Mouse (Mus musculus) testis, adult 2 months (tissue): ENCODE measurements around the gene Tmcc3.

ENCODE experiments used
- CTCF ChIP-seq: fragments of 200-500 bp; IDR thresholded peaks from 2 replicates; pipeline ENCODE4 v1.5.1; 2012; ENCODE audit warnings: low read depth, mild to moderate bottlenecking, inconsistent platforms, low read length, moderate library complexity; ENCODE audit not compliant: control insufficient read depth, insufficient read depth, insufficient replicate concordance
- POLR2A ChIP-seq: fragments of 200-500 bp; IDR thresholded peaks from 2 replicates; pipeline ENCODE4 v1.6.1; 2012; ENCODE audit warnings: low read depth, mild to moderate bottlenecking, inconsistent platforms, low read length, moderate library complexity; ENCODE audit not compliant: control insufficient read depth

- TF ChIP-seq POLR2A = no peak
- no peak for TF ChIP-seq CTCF
These were observed 23.3 kb downstream of the Tmcc3 start for GRCm38 (mm10) chr10:94335047-94335446.
